Mouse (Mus musculus) intestine, postnatal 0 days (tissue): Measurements from ENCODE around the gene Sct. TPM values are rescaled to one million over a fixed set of nuclear protein-coding genes. Genes with fewer than 3 reads are reported as not detected.

Experiments used
- ATAC-seq: fragments of 200-750 bp; cut with Nextera tagmentation; 2 replicates; pipeline ENCODE4 v1.8.0; 2017; ENCODE audit warnings: mild to moderate bottlenecking, moderate TSS enrichment, moderate library complexity
- H3K27ac ChIP-seq: fragments of 300-500 bp; sonication (generic); 2 replicates; pipeline ENCODE4 v1.5.1; 2014; ENCODE audit warnings: mild to moderate bottlenecking, low read depth, low read length, moderate library complexity
- H3K27me3 ChIP-seq: fragments of 300-500 bp; sonication (generic); replicated peaks from 2 replicates; pipeline ENCODE4 v1.6.1; 2014; ENCODE audit warnings: low read length, mixed read lengths; ENCODE audit not compliant: control insufficient read depth, insufficient read depth
- H3K36me3 ChIP-seq: fragments of 300-500 bp; sonication (generic); 2 replicates; pipeline ENCODE4 v1.6.1; 2014; ENCODE audit warnings: mild to moderate bottlenecking, moderate library complexity; ENCODE audit not compliant: control insufficient read depth, insufficient read depth
- H3K4me1 ChIP-seq: fragments of 300-500 bp; sonication (generic); replicated peaks from 2 replicates; pipeline ENCODE4 v1.6.1; 2014; ENCODE audit warnings: antibody characterized with exemption, low read length, mixed read lengths; ENCODE audit not compliant: control insufficient read depth, insufficient read depth
- H3K4me2 ChIP-seq: fragments of 300-500 bp; sonication (generic); replicated peaks from 2 replicates; pipeline ENCODE4 v1.6.1; 2014; ENCODE audit warnings: low read depth, mild to moderate bottlenecking, moderate library complexity
- H3K4me3 ChIP-seq: fragments of 300-500 bp; sonication (generic); 2 replicates; pipeline ENCODE4 v1.5.1; 2014; ENCODE audit warnings: low read depth, low read length
- H3K9ac ChIP-seq: fragments of 300-500 bp; sonication (generic); 2 replicates; pipeline ENCODE4 v1.6.1; 2014; ENCODE audit warnings: mild to moderate bottlenecking, low read depth, low read length
- H3K9me3 ChIP-seq: fragments of 300-500 bp; sonication (generic); 2 replicates; pipeline ENCODE4 v1.6.1; 2016; ENCODE audit warnings: mixed run types; ENCODE audit not compliant: control insufficient read depth
- CTCF ChIP-seq: sonication (generic); IDR thresholded peaks from 2 replicates; pipeline ENCODE4 v1.5.1; 2016; ENCODE audit warnings: low read depth, mild to moderate bottlenecking, control low read depth, antibody characterized with exemption, moderate library complexity
- WGBS: fragments of 180-500 bp; shearing (Covaris S2); extraction: QIAGEN DNeasy Blood & Tissue Kit; methylation state at CpG from one replicate; pipeline ENCODE4 v1.1.7; 2014; 5-methylcytosine and 5-hydroxymethylcytosine counted together
- polyA plus RNA-seq: library from polyadenylated mRNA; unstranded; fragments of >200 nt; fragmentation: Nextera tagmentation; extraction: Ambion mirVana; gene quantifications from 2 replicates; pipeline ENCODE4 v1.2.1, GENCODE M21; 2015

The Sct gene
- polyA plus RNA-seq, 1 experiment from 2014 or later = 368 TPM

GRCm38 (mm10) chr7:141319446-141319845 is 40.5 kb upstream of the Sct start:
- H3K9me3 ChIP-seq = no peaks in the 10 kb centered on the region
- H3K4me2 ChIP-seq = no peak overlapping the region
- H3K4me3 ChIP-seq = no peak overlapping the region
- WGBS = 72% methylated on average over 2 of the region's 2 CpGs
- H3K36me3 ChIP-seq = peaks cover 64% of the 10 kb centered on the region
- H3K27me3 ChIP-seq = no peaks in the 10 kb centered on the region
- no peak for ATAC-seq
- H3K4me1 ChIP-seq = no peaks in the 10 kb centered on the region
- no peak for TF ChIP-seq CTCF
- H3K9ac ChIP-seq = no peak overlapping the region
- H3K27ac ChIP-seq = no peak overlapping the region

GRCm38 (mm10) chr7:141317619-141318132 is 38.7 kb upstream of the Sct start:
- Histone ChIP-seq H3K4me1 (no peaks in the 10 kb centered on the region), H3K36me3 (peaks cover 65% of the 10 kb centered on the region), H3K27ac (peak overlapping the region; percentile 73), H3K27me3 (no peaks in the 10 kb centered on the region), H3K4me2 (no peak overlapping the region), H3K4me3 (no peak overlapping the region), H3K9ac (no peak overlapping the region), H3K9me3 (no peaks in the 10 kb centered on the region)
- WGBS = 43% methylated on average over 1 of the region's 1 CpGs
- ATAC-seq = peak; percentile 87
- TF ChIP-seq CTCF = no peak

- peak; percentile 82 for TF ChIP-seq CTCF
- Histone ChIP-seq H3K4me3 (no peak overlapping the region), H3K27ac (0 out of 2 replicates have a peak overlapping the region, but pooled peaks have one; percentile 73), H3K27me3 (no peaks in the 10 kb centered on the region), H3K9ac (no peak overlapping the region), H3K9me3 (no peaks in the 10 kb centered on the region), H3K36me3 (peaks cover 64% of the 10 kb centered on the region), H3K4me2 (no peak overlapping the region), H3K4me1 (no peaks in the 10 kb centered on the region)
- 65% methylated on average over 5 of the region's 5 CpGs for WGBS
- peak; percentile 75 for ATAC-seq
These were observed 37.0 kb upstream of the Sct start for GRCm38 (mm10) chr7:141315974-141316373.

GRCm38 (mm10) chr7:141315076-141315475 is 36.1 kb upstream of the Sct start:
- no peak overlapping the region for H3K4me2 ChIP-seq
- no peak for ATAC-seq
- H3K4me3 ChIP-seq = no peak overlapping the region
- no peaks in the 10 kb centered on the region for H3K27me3 ChIP-seq
- H3K9me3 ChIP-seq = no peaks in the 10 kb centered on the region
- H3K4me1 ChIP-seq = no peaks in the 10 kb centered on the region
- H3K9ac ChIP-seq = no peak overlapping the region
- H3K36me3 ChIP-seq = peaks cover 64% of the 10 kb centered on the region
- no peak for TF ChIP-seq CTCF
- WGBS = 80% methylated on average over 8 of the region's 8 CpGs
- H3K27ac ChIP-seq = 0 out of 2 replicates have a peak overlapping the region, but pooled peaks have one; percentile 24

DNA sequence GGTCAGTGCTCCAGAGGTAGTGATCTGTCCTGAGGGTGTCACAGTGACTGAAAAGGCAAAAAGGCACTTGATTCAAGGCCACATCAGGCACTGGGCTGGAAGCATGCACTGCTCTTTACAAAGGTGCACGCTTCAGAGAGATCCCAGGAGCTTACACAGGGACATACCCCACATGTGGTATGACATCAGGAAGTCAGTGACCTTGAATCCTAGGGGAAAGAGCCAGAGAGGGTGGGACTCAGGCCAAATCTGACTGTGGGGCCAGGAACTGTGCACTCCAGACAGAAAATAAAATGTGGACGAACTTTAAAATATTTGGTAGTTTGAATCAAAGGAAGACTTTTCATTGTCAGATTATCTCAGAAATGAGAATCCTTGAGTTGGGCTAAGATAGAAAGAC is 35.5 kb upstream of the Sct start:
- 83% methylated on average over 2 of the region's 2 CpGs for WGBS
- H3K4me2 ChIP-seq = no peak overlapping the region
- ATAC-seq = no peak
- no peaks in the 10 kb centered on the region for H3K9me3 ChIP-seq
- H3K4me3 ChIP-seq = no peak overlapping the region
- H3K9ac ChIP-seq = no peak overlapping the region
- TF ChIP-seq CTCF = no peak
- no peaks in the 10 kb centered on the region for H3K27me3 ChIP-seq
- no peak overlapping the region for H3K27ac ChIP-seq
- H3K4me1 ChIP-seq = no peaks in the 10 kb centered on the region
- peaks cover 66% of the 10 kb centered on the region for H3K36me3 ChIP-seq

DNA sequence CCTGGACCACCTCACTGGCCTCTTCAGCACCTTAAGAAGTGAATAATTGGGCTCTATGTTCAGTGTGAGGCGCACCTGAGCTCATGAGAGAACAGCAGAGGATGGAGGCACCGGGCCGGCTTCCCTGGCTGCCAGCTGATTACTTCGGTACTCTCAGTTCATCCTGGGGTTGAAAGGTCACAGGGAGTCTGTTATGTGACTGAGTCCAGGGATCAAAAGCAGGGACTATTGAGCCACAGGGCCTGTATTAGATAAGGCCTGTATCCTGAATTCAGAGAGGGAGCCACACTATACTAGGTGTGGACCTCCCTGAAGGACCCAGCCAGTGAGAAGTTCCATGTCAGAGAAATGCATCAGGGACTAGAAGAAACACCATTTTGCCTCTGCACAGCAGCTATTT is 25.6 kb upstream of the Sct start:
- Histone ChIP-seq H3K4me2 (no peak overlapping the region), H3K4me3 (no peak overlapping the region), H3K9me3 (no peaks in the 10 kb centered on the region), H3K36me3 (peaks cover 79% of the 10 kb centered on the region), H3K27ac (no peak overlapping the region), H3K27me3 (no peaks in the 10 kb centered on the region), H3K9ac (no peak overlapping the region), H3K4me1 (no peaks in the 10 kb centered on the region)
- 66% methylated on average over 4 of the region's 4 CpGs for WGBS
- no peak for TF ChIP-seq CTCF
- ATAC-seq = no peak
